Mouse (Mus musculus) midbrain, embryonic 14.5 days (tissue): Measurements from ENCODE around the gene Smc6. TPM values are rescaled to one million over a fixed set of nuclear protein-coding genes. Genes with fewer than 3 reads are reported as not detected.

Experiments used
- ATAC-seq: fragments of 200-750 bp; cut with Nextera tagmentation; 2 replicates; pipeline ENCODE4 v1.8.0; 2017; ENCODE audit warnings: moderate number of reproducible peaks, moderate library complexity; ENCODE audit not compliant: low FRiP score, low TSS enrichment
- DNase-seq: peaks from one replicate; pipeline ENCODE4 v3.0.0-alpha.2; 2015
- H3K27ac ChIP-seq: fragments of 300-500 bp; sonication (generic); replicated peaks from 2 replicates; pipeline ENCODE4 v1.5.1; 2014; ENCODE audit warnings: mild to moderate bottlenecking, low read depth, low read length, moderate library complexity
- H3K27me3 ChIP-seq: fragments of 300-500 bp; sonication (generic); 2 replicates; pipeline ENCODE4 v1.6.1; 2014; ENCODE audit warnings: low read length, control low read depth, mixed read lengths; ENCODE audit not compliant: control insufficient read depth, insufficient read depth
- H3K36me3 ChIP-seq: fragments of 300-500 bp; sonication (generic); 2 replicates; pipeline ENCODE4 v1.6.1; 2014; ENCODE audit warnings: low read length, control low read depth; ENCODE audit not compliant: control insufficient read depth, insufficient read depth
- H3K4me1 ChIP-seq: fragments of 300-500 bp; sonication (generic); 2 replicates; pipeline ENCODE4 v1.6.1; 2014; ENCODE audit warnings: mild to moderate bottlenecking, antibody characterized with exemption, low read length, control low read depth; ENCODE audit not compliant: control insufficient read depth, insufficient read depth
- H3K4me2 ChIP-seq: fragments of 300-500 bp; sonication (generic); 2 replicates; pipeline ENCODE4 v1.6.1; 2014; ENCODE audit warnings: mild to moderate bottlenecking, low read length, moderate library complexity
- H3K4me3 ChIP-seq: fragments of 300-500 bp; sonication (generic); replicated peaks from 2 replicates; pipeline ENCODE4 v1.5.1; 2014; ENCODE audit warnings: low read depth, low read length
- H3K9ac ChIP-seq: fragments of 300-500 bp; sonication (generic); replicated peaks from 2 replicates; pipeline ENCODE4 v1.6.1; 2014; ENCODE audit warnings: mild to moderate bottlenecking, low read length, moderate library complexity
- H3K9me3 ChIP-seq: fragments of 300-500 bp; sonication (generic); 2 replicates; pipeline ENCODE4 v1.6.1; 2016; ENCODE audit warnings: low read length, control low read depth, mixed read lengths; ENCODE audit not compliant: control insufficient read depth
- WGBS: fragments of 180-500 bp; shearing (Covaris S2); extraction: QIAGEN DNeasy Blood & Tissue Kit; methylation state at CpG from one replicate; pipeline ENCODE4 v1.1.7; 2014; 5-methylcytosine and 5-hydroxymethylcytosine counted together
- polyA plus RNA-seq: library from polyadenylated mRNA; unstranded; fragments of >200 nt; fragmentation: Nextera tagmentation; extraction: Ambion mirVana; gene quantifications from 2 replicates; pipeline ENCODE4 v1.2.1, GENCODE M21; 2014

The Smc6 gene
- polyA plus RNA-seq, 1 experiment from 2014 or later, result 99.8 TPM

GRCm38 (mm10) chr12:11313840-11314239 is 48.2 kb downstream of the Smc6 start:
- Histone ChIP-seq H3K4me2 (no peak overlapping the region), H3K27me3 (no peaks in the 10 kb centered on the region), H3K9ac (no peak overlapping the region), H3K9me3 (no peaks in the 10 kb centered on the region), H3K36me3 (peaks cover 44% of the 10 kb centered on the region), H3K4me3 (no peak overlapping the region), H3K4me1 (no peaks in the 10 kb centered on the region), H3K27ac (no peak overlapping the region)
- 80% methylated on average over 1 of the region's 1 CpGs for WGBS
- no peak for ATAC-seq
- peak; percentile 68 for DNase-seq

- H3K4me1 ChIP-seq, result no peaks in the 10 kb centered on the region
- no peak overlapping the region for H3K9ac ChIP-seq
- no peaks in the 10 kb centered on the region for H3K27me3 ChIP-seq
- WGBS, result 72% methylated on average over 6 of the region's 6 CpGs
- peaks cover 38% of the 10 kb centered on the region for H3K36me3 ChIP-seq
- no peak overlapping the region for H3K4me2 ChIP-seq
- no peaks in the 10 kb centered on the region for H3K9me3 ChIP-seq
- no peak overlapping the region for H3K4me3 ChIP-seq
- no peak for ATAC-seq
- no peak overlapping the region for H3K27ac ChIP-seq
- no peak for DNase-seq
These were observed 52.0 kb downstream of the Smc6 start for GRCm38 (mm10) chr12:11317671-11318070.

GRCm38 (mm10) chr12:11324480-11324879 is 58.8 kb downstream of the Smc6 start:
- no peak for ATAC-seq
- Histone ChIP-seq H3K27ac (no peak overlapping the region), H3K4me1 (no peaks in the 10 kb centered on the region), H3K9me3 (no peaks in the 10 kb centered on the region), H3K4me2 (no peak overlapping the region), H3K36me3 (no peaks in the 10 kb centered on the region), H3K9ac (no peak overlapping the region), H3K27me3 (no peaks in the 10 kb centered on the region), H3K4me3 (no peak overlapping the region)
- 48% methylated on average over 4 of the region's 4 CpGs for WGBS
- no peak for DNase-seq

- H3K27me3 ChIP-seq, result no peaks in the 10 kb centered on the region
- H3K9ac ChIP-seq, result no peak overlapping the region
- H3K4me2 ChIP-seq, result no peak overlapping the region
- no peaks in the 10 kb centered on the region for H3K9me3 ChIP-seq
- no peak overlapping the region for H3K4me3 ChIP-seq
- ATAC-seq (no peak), DNase-seq (peak; percentile 11)
- 76% methylated on average over 3 of the region's 3 CpGs for WGBS
- no peaks in the 10 kb centered on the region for H3K36me3 ChIP-seq
- H3K4me1 ChIP-seq, result no peaks in the 10 kb centered on the region
- no peak overlapping the region for H3K27ac ChIP-seq
These were observed 60.8 kb downstream of the Smc6 start for GRCm38 (mm10) chr12:11326483-11326882.

GRCm38 (mm10) chr12:11336845-11337244 is 71.2 kb downstream of the Smc6 start:
- H3K9ac ChIP-seq, result no peak overlapping the region
- H3K36me3 ChIP-seq, result no peaks in the 10 kb centered on the region
- H3K4me2 ChIP-seq, result no peak overlapping the region
- no peak overlapping the region for H3K27ac ChIP-seq
- H3K4me3 ChIP-seq, result no peak overlapping the region
- DNase-seq (peak; percentile 69), ATAC-seq (no peak)
- no peaks in the 10 kb centered on the region for H3K9me3 ChIP-seq
- WGBS, result 40% methylated on average over 4 of the region's 4 CpGs
- no peaks in the 10 kb centered on the region for H3K4me1 ChIP-seq
- no peaks in the 10 kb centered on the region for H3K27me3 ChIP-seq

- no peak overlapping the region for H3K4me2 ChIP-seq
- DNase-seq (no peak), ATAC-seq (no peak)
- H3K27me3 ChIP-seq, result no peaks in the 10 kb centered on the region
- no peak overlapping the region for H3K27ac ChIP-seq
- H3K9me3 ChIP-seq, result no peaks in the 10 kb centered on the region
- no peaks in the 10 kb centered on the region for H3K36me3 ChIP-seq
- H3K4me1 ChIP-seq, result no peaks in the 10 kb centered on the region
- WGBS, result 98% methylated on average over 2 of the region's 2 CpGs
- no peak overlapping the region for H3K9ac ChIP-seq
- H3K4me3 ChIP-seq, result no peak overlapping the region
These were observed 72.6 kb downstream of the Smc6 start for GRCm38 (mm10) chr12:11338251-11338650.

- Histone ChIP-seq H3K4me3 (no peak overlapping the region), H3K36me3 (no peaks in the 10 kb centered on the region), H3K9ac (no peak overlapping the region), H3K27ac (no peak overlapping the region), H3K4me1 (no peaks in the 10 kb centered on the region), H3K9me3 (no peaks in the 10 kb centered on the region), H3K27me3 (no peaks in the 10 kb centered on the region), H3K4me2 (no peak overlapping the region)
- DNase-seq, result no peak
- 82% methylated on average over 6 of the region's 6 CpGs for WGBS
- ATAC-seq, result no peak
These were observed 76.4 kb downstream of the Smc6 start for GRCm38 (mm10) chr12:11342020-11342600.

- no peak overlapping the region for H3K9ac ChIP-seq
- no peaks in the 10 kb centered on the region for H3K4me1 ChIP-seq
- no peaks in the 10 kb centered on the region for H3K27me3 ChIP-seq
- H3K4me2 ChIP-seq, result no peak overlapping the region
- no peak overlapping the region for H3K27ac ChIP-seq
- no peaks in the 10 kb centered on the region for H3K36me3 ChIP-seq
- no peak for DNase-seq
- H3K4me3 ChIP-seq, result no peak overlapping the region
- 72% methylated on average over 2 of the region's 2 CpGs for WGBS
- no peaks in the 10 kb centered on the region for H3K9me3 ChIP-seq
- ATAC-seq, result no peak
These were observed 80.3 kb downstream of the Smc6 start for GRCm38 (mm10) chr12:11345963-11346362.

- Histone ChIP-seq H3K9me3 (no peaks in the 10 kb centered on the region), H3K27me3 (no peaks in the 10 kb centered on the region), H3K4me2 (no peak overlapping the region), H3K9ac (no peak overlapping the region), H3K36me3 (no peaks in the 10 kb centered on the region), H3K4me1 (no peaks in the 10 kb centered on the region), H3K4me3 (no peak overlapping the region), H3K27ac (no peak overlapping the region)
- ATAC-seq (no peak), DNase-seq (no peak)
- 8% methylated on average over 1 of the region's 1 CpGs for WGBS
These were observed 82.7 kb downstream of the Smc6 start for GRCm38 (mm10) chr12:11348423-11348822.
